Mouse (Mus musculus) cerebellum, adult 2 months (tissue): ENCODE data around the gene Fabp3.

Source experiments
- CTCF ChIP-seq: fragments of 200-500 bp; IDR thresholded peaks from 2 replicates; pipeline ENCODE4 v1.5.1; 2011; ENCODE audit warnings: low read depth, mild to moderate bottlenecking, control low read depth, low read length, moderate library complexity, borderline replicate concordance; ENCODE audit not compliant: insufficient read depth
- POLR2A ChIP-seq: fragments of 200-500 bp; IDR thresholded peaks from 2 replicates; pipeline ENCODE4 v1.6.1; 2011; ENCODE audit warnings: low read length, control low read depth, borderline replicate concordance; ENCODE audit not compliant: insufficient read depth

- TF ChIP-seq CTCF: no peak
- no peak for TF ChIP-seq POLR2A
These were observed 4.1 kb downstream of the Fabp3 start for GRCm38 (mm10) chr4:130312526-130312925.
